Mouse (Mus musculus): Measurements from ENCODE around the gene Atxn1l. TPM values are rescaled to one million over a fixed set of nuclear protein-coding genes. Genes with fewer than 3 reads are reported as not detected.

Atxn1l gene
- 3.1 and 4.4 TPM in 2 replicates for polyA plus RNA-seq (2014; fragmentation: Nextera tagmentation; extraction: Ambion mirVana)

GRCm38 (mm10) chr8:109737237-109738048 lies at the start of gene Atxn1l:
TSS of gene Atxn1l (minus strand) at chr8:109737739.
- 1% methylated on average over 59 of the region's 59 CpGs for WGBS
- ATAC-seq (ENCODE audit: low FRiP score, low TSS enrichment) = peak; percentile 75
- peak within 1 kb of the TSS; percentile 96 for H3K4me3 ChIP-seq (replicated peaks; ENCODE audit: low read depth, low read length)
- H3K9me3 ChIP-seq (ENCODE audit: control insufficient read depth, low read length) = no peaks in the 10 kb centered on the region
- peaks cover 19% of the 10 kb centered on the region for H3K36me3 ChIP-seq (ENCODE audit: control insufficient read depth, insufficient read depth, low read length)
- peak within 1 kb of the TSS; percentile 97 for H3K9ac ChIP-seq (replicated peaks; ENCODE audit: low read length)
- no peaks in the 10 kb centered on the region for H3K27me3 ChIP-seq (ENCODE audit: control insufficient read depth, insufficient read depth, low read length)
- peak within 1 kb of the TSS; percentile 60; the same call in 1 of the 2 replicates for H3K27ac ChIP-seq (replicated peaks; ENCODE audit: low read depth, low read length)
- DNase-seq = peak; percentile 92
- peak within 1 kb of the TSS; percentile 94 for H3K4me2 ChIP-seq (ENCODE audit: low read length)
- peaks cover 6% of the 10 kb centered on the region; the same call in 1 of the 2 replicates for H3K4me1 ChIP-seq (ENCODE audit: control insufficient read depth, insufficient read depth, low read length)

- 77% methylated on average over 4 of the region's 4 CpGs for WGBS
Measured at GRCm38 (mm10) chr8:109780548-109780947, 43.0 kb upstream of the Atxn1l start.

DNA sequence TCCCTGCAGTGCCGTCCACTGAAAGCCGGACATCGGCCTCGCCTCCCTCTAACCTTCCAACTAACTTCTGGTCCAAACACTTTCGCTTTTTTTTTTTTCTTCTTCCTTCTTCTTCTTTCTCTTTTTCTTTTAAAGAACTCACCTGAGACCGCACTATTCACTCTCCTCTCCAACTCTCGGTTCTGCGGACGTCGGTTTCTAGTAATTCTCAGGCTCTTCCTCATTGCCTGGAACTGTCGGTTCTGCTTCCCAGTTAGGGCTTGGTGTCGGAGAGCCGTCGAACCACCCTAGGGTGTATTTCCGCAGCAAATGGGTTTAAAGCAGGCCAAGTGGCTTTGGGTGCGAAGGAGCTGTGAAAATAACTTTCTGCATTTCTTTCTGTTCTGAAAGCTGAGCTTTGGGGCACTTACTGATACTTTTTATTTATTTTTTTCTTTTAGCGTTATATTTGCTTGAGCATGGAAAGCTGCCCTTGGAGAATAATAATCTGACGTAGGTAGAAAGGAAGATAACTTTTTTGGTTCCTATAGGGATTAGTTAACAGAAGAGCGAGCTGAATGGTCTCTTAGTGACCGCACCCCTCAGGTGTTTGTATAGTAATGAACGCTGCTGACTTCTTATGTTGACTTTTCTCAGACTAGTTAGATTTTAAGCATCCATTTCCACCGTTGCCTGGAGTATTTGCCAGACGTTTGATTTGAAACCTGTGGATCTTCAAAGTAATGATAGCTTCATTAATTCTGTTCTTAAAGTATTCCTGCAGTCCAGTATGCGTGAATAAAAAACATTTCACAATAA lies 42.1 kb upstream of the Atxn1l start:
- no peaks in the 10 kb centered on the region for H3K9me3 ChIP-seq (ENCODE audit: control insufficient read depth, low read length)
- peak overlapping the region; percentile 99 for H3K27ac ChIP-seq (replicated peaks; ENCODE audit: low read depth, low read length)
- DNase-seq (no peak), ATAC-seq (ENCODE audit: low FRiP score, low TSS enrichment) (no peak)
- peak overlapping the region; percentile 94 for H3K4me2 ChIP-seq (ENCODE audit: low read length)
- peak overlapping the region; percentile 91 for H3K9ac ChIP-seq (replicated peaks; ENCODE audit: low read length)
- no peaks in the 10 kb centered on the region for H3K27me3 ChIP-seq (ENCODE audit: control insufficient read depth, insufficient read depth, low read length)
- peaks cover 17% of the 10 kb centered on the region for H3K4me1 ChIP-seq (ENCODE audit: control insufficient read depth, insufficient read depth, low read length)
- 23% methylated on average over 24 of the region's 24 CpGs for WGBS
- H3K36me3 ChIP-seq (ENCODE audit: control insufficient read depth, insufficient read depth, low read length) = no peaks in the 10 kb centered on the region
- peak overlapping the region; percentile 97 for H3K4me3 ChIP-seq (replicated peaks; ENCODE audit: low read depth, low read length)

More at GRCm38 (mm10) chr8:109780548-109780947, 43.0 kb upstream of the Atxn1l start:
- Histone ChIP-seq H3K27ac (replicated peaks; ENCODE audit: low read depth, low read length) (no peak overlapping the region), H3K4me2 (ENCODE audit: low read length) (peak overlapping the region; percentile 94), H3K4me3 (replicated peaks; ENCODE audit: low read depth, low read length) (no peak overlapping the region), H3K27me3 (ENCODE audit: control insufficient read depth, insufficient read depth, low read length) (no peaks in the 10 kb centered on the region), H3K9ac (replicated peaks; ENCODE audit: low read length) (no peak overlapping the region), H3K36me3 (ENCODE audit: control insufficient read depth, insufficient read depth, low read length) (no peaks in the 10 kb centered on the region), H3K9me3 (ENCODE audit: control insufficient read depth, low read length) (no peaks in the 10 kb centered on the region), H3K4me1 (ENCODE audit: control insufficient read depth, insufficient read depth, low read length) (peaks cover 17% of the 10 kb centered on the region)
- ATAC-seq (ENCODE audit: low FRiP score, low TSS enrichment) (no peak), DNase-seq (no peak)

DNA sequence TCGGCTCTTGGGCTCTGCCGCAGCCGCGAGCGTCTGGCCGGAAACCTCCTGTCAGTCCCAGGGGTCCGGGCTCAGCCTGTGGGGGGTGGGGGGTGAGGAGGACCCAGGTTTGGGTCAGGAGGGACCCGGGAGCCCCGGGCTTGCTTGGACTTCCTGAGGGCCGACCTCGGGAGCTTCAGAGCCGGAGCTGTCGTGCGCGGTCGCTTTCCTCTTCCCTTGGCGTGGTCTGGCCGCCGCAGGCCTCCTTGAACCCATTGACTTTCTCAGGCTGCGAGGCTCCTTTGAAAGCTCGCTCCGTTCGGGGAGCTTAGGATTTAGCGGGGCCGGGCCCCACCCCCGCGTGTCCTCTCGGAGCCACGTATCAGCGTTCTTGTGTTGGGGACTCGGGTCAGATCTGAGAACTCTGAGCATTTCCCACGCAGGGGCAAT lies 41.5 kb upstream of the Atxn1l start:
- peak overlapping the region; percentile 97 for H3K4me3 ChIP-seq (replicated peaks; ENCODE audit: low read depth, low read length)
- peak overlapping the region; percentile 94 for H3K4me2 ChIP-seq (ENCODE audit: low read length)
- H3K4me1 ChIP-seq (ENCODE audit: control insufficient read depth, insufficient read depth, low read length) = peaks cover 17% of the 10 kb centered on the region
- H3K9me3 ChIP-seq (ENCODE audit: control insufficient read depth, low read length) = no peaks in the 10 kb centered on the region
- H3K27ac ChIP-seq (replicated peaks; ENCODE audit: low read depth, low read length) = peak overlapping the region; percentile 99
- H3K36me3 ChIP-seq (ENCODE audit: control insufficient read depth, insufficient read depth, low read length) = no peaks in the 10 kb centered on the region
- H3K9ac ChIP-seq (replicated peaks; ENCODE audit: low read length) = peak overlapping the region; percentile 91
- peak; percentile 45 for DNase-seq
- no peak; the same call in 1 of the 2 replicates for ATAC-seq (ENCODE audit: low FRiP score, low TSS enrichment)
- WGBS = under 1% methylated on average over 32 of the region's 32 CpGs
- no peaks in the 10 kb centered on the region for H3K27me3 ChIP-seq (ENCODE audit: control insufficient read depth, insufficient read depth, low read length)

DNA sequence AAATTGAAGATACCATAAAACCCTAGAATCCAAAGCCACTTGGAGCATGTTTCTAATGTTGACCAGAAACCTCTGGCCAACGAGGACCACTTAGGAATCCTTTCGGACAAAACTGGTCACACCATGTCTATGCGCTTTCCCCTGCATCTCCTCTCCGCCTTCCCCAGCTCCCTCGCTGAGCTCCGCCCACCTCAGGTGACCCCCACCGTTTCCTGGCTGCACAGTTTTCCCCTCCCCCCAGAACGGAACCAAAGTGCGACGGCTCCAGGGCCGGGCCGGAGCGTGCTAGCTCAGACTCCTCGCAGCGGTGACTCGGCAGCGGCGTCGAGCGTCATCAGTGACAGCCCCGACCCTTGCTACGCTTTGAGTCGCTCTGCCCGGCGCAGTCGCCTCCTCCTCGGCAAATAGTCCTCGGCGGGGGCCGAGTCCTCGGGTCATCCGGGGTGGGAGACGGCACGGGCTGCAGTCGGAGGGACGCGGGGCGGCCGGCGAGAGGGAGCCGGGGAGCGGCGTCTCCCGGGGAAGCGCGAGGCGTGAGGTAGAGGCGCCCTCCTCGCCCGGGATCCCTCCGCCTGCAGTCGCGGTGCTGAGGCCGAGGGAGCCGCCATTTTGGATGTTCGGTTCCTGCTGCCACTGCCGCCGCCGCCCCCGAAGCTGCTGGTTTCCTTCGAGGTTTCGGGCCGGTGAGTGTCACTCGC lies 40.9 kb upstream of the Atxn1l start, which contains the start of gene Ap1g1:
TSS of gene Ap1g1 (plus strand) at position 275 of the 698 bp plus-strand sequence.
- H3K27me3 ChIP-seq (ENCODE audit: control insufficient read depth, insufficient read depth, low read length) = no peaks in the 10 kb centered on the region; the same call in 1 of the 2 replicates
- peak; percentile 99 for DNase-seq
- peak; percentile 100 for ATAC-seq (ENCODE audit: low FRiP score, low TSS enrichment)
- H3K9ac ChIP-seq (replicated peaks; ENCODE audit: low read length) = peak within 1 kb of the TSS; percentile 91
- peak within 1 kb of the TSS; percentile 99 for H3K27ac ChIP-seq (replicated peaks; ENCODE audit: low read depth, low read length)
- no peaks in the 10 kb centered on the region for H3K9me3 ChIP-seq (ENCODE audit: control insufficient read depth, low read length)
- H3K4me3 ChIP-seq (replicated peaks; ENCODE audit: low read depth, low read length) = peak within 1 kb of the TSS; percentile 97
- peak within 1 kb of the TSS; percentile 94 for H3K4me2 ChIP-seq (ENCODE audit: low read length)
- H3K4me1 ChIP-seq (ENCODE audit: control insufficient read depth, insufficient read depth, low read length) = peaks cover 17% of the 10 kb centered on the region
- WGBS = under 1% methylated on average over 64 of the region's 64 CpGs
- no peaks in the 10 kb centered on the region for H3K36me3 ChIP-seq (ENCODE audit: control insufficient read depth, insufficient read depth, low read length)

GRCm38 (mm10) chr8:109777851-109778250 lies 40.3 kb upstream of the Atxn1l start:
- H3K9me3 ChIP-seq (ENCODE audit: control insufficient read depth, low read length) = no peaks in the 10 kb centered on the region
- no peaks in the 10 kb centered on the region for H3K36me3 ChIP-seq (ENCODE audit: control insufficient read depth, insufficient read depth, low read length)
- WGBS = 24% methylated on average over 5 of the region's 5 CpGs
- peak overlapping the region; percentile 99 for H3K27ac ChIP-seq (replicated peaks; ENCODE audit: low read depth, low read length)
- H3K4me1 ChIP-seq (ENCODE audit: control insufficient read depth, insufficient read depth, low read length) = peaks cover 17% of the 10 kb centered on the region
- no peaks in the 10 kb centered on the region; the same call in 1 of the 2 replicates for H3K27me3 ChIP-seq (ENCODE audit: control insufficient read depth, insufficient read depth, low read length)
- H3K9ac ChIP-seq (replicated peaks; ENCODE audit: low read length) = no peak overlapping the region; the same call in 1 of the 2 replicates
- ATAC-seq (ENCODE audit: low FRiP score, low TSS enrichment) = no peak
- H3K4me2 ChIP-seq (ENCODE audit: low read length) = peak overlapping the region; percentile 94
- DNase-seq = no peak
- H3K4me3 ChIP-seq (replicated peaks; ENCODE audit: low read depth, low read length) = peak overlapping the region; percentile 97

DNA sequence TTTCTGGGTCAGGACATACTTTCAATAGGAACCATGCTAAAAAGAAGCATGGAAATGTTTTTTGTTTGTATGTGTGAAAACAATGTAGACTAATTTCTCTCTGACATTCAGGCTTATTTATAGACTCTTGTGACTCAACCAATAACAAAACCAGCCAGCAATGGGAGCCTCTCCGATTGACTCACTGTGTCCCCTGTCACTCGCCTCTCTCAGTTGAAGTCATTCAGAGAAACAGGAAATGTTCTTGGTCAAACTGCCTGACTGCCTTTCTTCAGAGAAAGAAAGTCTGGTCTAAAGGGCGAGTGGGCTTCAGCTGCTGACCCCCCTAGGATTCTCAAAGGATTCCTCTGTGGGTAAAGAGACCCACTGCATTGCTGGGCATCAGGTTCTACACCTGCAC lies 35.6 kb upstream of the Atxn1l start:
- H3K27me3 ChIP-seq (ENCODE audit: control insufficient read depth, insufficient read depth, low read length) = no peaks in the 10 kb centered on the region; the same call in 1 of the 2 replicates
- WGBS = 49% methylated on average over 3 of the region's 3 CpGs

DNA sequence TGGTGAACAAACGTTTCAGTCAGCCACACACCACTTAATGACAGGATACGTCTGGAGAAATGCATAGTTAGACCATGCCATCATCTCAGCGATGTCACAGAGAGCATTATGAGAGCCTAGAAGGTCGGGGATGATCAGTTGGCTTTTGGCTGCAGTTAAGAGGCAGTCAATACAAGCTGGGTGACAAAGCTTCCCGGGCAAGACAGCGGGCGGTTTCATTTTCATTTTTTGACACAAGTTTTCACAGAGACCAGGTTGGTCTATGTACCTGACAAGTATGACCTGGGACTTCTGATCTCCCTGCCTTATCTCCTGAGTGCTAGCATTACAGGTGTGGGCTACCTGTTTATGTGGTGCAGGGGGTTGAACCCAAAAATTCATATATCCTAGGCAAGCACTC lies 28.5 kb upstream of the Atxn1l start:
- no peak overlapping the region for H3K4me2 ChIP-seq (ENCODE audit: low read length)
- H3K36me3 ChIP-seq (ENCODE audit: control insufficient read depth, insufficient read depth, low read length) = no peaks in the 10 kb centered on the region
- WGBS = 85% methylated on average over 7 of the region's 7 CpGs
- no peak overlapping the region for H3K27ac ChIP-seq (replicated peaks; ENCODE audit: low read depth, low read length)
- H3K27me3 ChIP-seq (ENCODE audit: control insufficient read depth, insufficient read depth, low read length) = no peaks in the 10 kb centered on the region
- no peaks in the 10 kb centered on the region for H3K4me1 ChIP-seq (ENCODE audit: control insufficient read depth, insufficient read depth, low read length)
- DNase-seq = no peak
- ATAC-seq (ENCODE audit: low FRiP score, low TSS enrichment) = no peak
- H3K9me3 ChIP-seq (ENCODE audit: control insufficient read depth, low read length) = no peaks in the 10 kb centered on the region
- H3K4me3 ChIP-seq (replicated peaks; ENCODE audit: low read depth, low read length) = no peak overlapping the region
- H3K9ac ChIP-seq (replicated peaks; ENCODE audit: low read length) = no peak overlapping the region

More for the DNA sequence above, 35.6 kb upstream of the Atxn1l start:
- DNase-seq (no peak), ATAC-seq (ENCODE audit: low FRiP score, low TSS enrichment) (no peak)
- Histone ChIP-seq H3K9me3 (ENCODE audit: control insufficient read depth, low read length) (no peaks in the 10 kb centered on the region), H3K36me3 (ENCODE audit: control insufficient read depth, insufficient read depth, low read length) (no peaks in the 10 kb centered on the region), H3K27ac (replicated peaks; ENCODE audit: low read depth, low read length) (no peak overlapping the region), H3K9ac (replicated peaks; ENCODE audit: low read length) (no peak overlapping the region), H3K4me1 (ENCODE audit: control insufficient read depth, insufficient read depth, low read length) (0 out of 2 replicates have a peak, but pooled peaks cover 4% of the 10 kb centered on the region), H3K4me2 (ENCODE audit: low read length) (no peak overlapping the region), H3K4me3 (replicated peaks; ENCODE audit: low read depth, low read length) (no peak overlapping the region)
